Mouse (Mus musculus): ENCODE results near the gene Cttnbp2nl.

The Cttnbp2nl gene

DNA sequence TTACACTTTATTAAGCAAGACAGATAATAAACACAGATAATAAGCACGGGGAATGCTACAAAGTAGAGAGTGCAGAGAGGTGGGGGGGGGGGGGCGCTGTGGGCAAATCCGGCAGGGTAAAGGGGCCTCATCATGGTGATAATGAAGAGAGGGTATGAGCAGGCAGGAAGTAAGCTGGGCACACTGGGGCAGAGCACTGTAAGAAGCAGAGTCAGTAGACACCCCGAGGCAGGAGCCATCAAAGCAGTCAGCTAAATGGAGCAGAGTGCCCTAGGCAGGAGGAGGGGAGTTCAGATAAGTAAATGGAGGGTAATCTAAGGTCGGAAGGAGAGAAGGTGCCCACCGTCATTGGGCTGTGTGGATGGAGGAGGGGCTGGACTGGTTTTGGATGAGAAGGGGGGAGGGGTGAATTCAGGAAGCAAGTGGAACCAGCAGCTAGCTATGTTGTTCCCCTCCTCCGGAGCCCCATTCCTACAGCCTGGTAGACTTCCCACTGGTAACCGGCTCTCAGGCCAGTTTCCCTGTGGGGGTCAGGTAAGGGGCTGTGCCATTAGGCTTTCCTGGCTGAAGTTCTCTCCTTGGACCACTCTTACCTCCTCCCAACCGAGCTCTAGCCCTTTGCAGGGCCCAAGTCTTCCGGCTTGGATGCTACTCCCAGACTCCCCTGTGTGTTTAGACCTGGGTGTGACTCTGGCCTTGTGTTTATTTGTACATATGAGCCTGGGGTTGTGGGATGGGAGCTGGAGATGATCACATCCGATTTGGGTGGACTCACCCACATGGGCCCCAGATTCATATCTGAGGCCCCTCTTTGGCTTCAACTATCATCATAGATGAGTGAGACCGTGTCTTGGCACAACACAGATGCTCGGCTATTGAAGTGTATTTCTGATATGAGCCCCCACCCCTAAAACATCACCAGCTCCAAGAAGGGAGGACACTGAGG lies 89.3 kb downstream of the Cttnbp2nl start:
- DNase-seq = no peak

- no peak for DNase-seq
Measured at GRCm38 (mm10) chr3:104962866-104963265, 90.1 kb downstream of the Cttnbp2nl start.

GRCm38 (mm10) chr3:104962141-104962611 lies 90.8 kb downstream of the Cttnbp2nl start:
- no peak for DNase-seq

DNA sequence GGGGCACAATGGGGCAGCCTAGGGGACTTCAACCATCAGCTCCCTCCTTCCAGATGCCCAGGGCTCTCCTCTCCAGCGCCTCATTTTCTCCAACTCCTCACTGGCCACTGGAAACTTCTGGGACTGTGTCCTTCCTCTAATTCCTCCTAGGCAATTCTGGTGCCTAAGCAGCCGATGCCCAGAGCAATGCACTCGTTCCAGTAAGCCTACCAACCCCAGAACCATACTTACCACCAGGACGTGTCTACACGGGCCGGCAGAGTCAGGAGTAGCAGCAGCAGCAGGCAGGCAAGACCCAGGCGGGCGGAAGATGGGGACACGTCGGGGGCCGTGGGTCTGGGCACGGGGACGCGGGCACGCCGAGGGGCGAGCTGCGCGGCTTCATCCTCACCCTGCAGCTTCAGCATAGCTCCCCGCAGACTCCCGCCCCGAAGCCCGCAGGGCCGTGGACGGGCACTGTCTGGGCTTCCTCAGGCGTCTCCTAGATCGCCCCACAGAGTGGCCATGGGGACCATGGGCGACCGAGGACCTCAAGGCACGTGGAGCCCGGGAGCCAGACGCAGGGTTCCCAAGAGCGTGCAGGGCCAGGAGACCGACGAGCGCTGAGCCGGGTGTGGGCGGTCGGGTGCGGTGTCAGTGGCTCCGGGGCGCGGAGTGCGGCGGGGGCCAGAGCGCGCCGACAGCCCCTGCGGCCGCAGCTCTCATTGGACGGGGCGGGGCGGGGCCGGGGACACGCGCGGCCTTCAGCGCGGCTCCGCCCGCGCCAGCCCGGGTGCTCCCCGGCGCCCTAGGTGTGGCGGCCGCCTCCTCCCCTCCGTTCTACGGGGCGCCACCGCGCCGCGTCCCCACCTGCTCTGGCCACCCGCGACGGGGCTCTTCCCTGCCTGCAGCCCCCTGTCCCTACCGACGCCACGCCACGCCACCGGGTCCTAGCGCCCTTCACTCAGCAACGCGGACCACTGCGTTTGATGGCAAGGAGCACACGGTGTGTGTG lies 91.6 kb downstream of the Cttnbp2nl start, which contains the start of gene Wnt2b:
TSS of gene Wnt2b (minus strand) at position 856 of the 994 bp plus-strand sequence.
- DNase-seq = peak; percentile 37

- DNase-seq = no peak
Measured at GRCm38 (mm10) chr3:104960026-104961000, 92.6 kb downstream of the Cttnbp2nl start.

GRCm38 (mm10) chr3:104956131-104956581 lies 96.8 kb downstream of the Cttnbp2nl start:
- DNase-seq = no peak

GRCm38 (mm10) chr3:104954551-104954950 lies 98.4 kb downstream of the Cttnbp2nl start:
- no peak for DNase-seq

DNA sequence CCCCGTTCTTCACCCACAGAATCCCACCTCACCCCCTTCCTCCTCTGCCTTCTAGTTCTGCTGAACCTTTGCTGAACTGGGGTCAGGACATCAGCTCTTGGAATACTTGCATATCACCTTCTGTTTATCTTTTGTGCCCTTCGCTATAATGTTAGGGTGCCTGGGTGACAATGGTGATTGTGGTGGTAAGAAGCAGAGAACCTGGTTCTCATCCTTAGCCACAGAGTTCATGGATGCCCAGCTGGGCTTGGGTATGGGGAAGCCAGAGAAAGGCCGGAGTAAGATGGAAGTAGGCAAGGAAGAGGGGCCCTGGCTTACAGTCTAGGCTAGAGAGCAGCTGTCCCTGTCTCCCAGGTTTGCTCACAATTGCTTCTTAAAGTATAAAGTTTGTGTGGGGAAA lies 98.8 kb downstream of the Cttnbp2nl start:
- no peak for DNase-seq

DNA sequence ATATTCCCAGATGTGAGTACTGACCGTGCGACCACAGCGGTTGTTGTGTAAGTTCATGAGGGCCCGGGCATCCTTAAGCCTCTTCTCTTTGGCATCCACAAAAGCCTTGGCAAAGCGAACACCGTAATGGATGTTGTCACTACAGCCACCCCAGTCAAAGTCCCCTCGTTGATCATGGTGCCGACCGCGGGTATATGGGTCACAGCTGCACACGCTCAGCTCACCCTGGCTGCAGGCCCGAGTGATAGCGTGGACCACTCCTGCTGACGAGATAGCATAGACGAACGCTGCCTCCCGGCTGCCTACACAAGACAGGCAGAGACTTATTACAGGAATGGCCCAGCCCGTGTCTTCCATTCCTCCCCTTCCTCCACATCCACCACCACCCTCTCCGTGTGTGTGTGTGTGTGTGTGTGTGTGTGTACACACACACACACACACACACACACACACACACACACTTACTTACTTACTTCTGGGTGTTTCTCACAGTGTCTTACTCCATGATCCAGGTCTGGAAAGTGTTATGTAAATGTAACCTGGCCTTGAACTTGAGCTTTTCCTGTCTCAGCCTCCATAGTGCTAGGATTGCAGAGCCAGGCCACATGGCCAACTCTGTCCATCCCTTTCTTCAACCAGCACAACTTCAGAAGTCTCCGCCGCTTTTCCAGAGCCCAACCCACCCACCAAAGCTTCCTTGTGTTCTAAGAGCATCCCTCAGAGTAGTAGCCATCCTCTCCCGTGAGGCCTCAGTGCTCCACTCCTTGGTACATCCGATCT lies 99.9 kb downstream of the Cttnbp2nl start:
- no peak for DNase-seq
